Mouse (Mus musculus): ENCODE measurements at regions not wholly inside any gene's neighbourhood (a gene's known extent, or its start where the extent isn't known, plus 50 kb on each side); places are given as distances from the start of the nearest gene placed in this dataset.
"Not testable (repeated sequence)": the region's sequence is repeated elsewhere in the genome, so short reads cannot be mapped to it uniquely, and the experiment has no call there.

DNA sequence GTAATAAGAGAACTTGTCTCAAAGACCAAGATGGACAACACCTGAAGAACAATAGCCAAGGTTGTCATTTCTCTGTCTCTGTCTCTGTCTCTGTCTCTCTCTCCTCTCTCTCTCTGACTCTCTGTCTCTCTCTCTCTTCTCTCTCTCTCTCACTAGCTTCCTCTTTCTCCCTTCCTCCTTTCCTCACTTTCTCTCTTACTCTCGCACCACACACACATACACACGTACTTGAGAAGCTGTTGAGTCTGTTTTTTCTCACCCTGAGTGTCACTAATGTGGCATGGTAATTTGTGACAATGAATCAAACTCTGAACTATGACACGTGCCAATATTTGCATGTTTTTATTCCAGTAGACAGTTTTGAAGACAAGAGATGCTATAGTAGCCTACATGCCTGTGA lies 333.1 kb upstream of the B3galt2 start:
- Histone ChIP-seq H3K36me3 (ENCODE audit: control insufficient read depth, insufficient read depth, low read length) (no peaks in the 10 kb centered on the region), H3K27ac (no peak overlapping the region), H3K79me2 (replicated peaks; ENCODE audit: control insufficient read depth, insufficient read depth, low read length) (no peaks in the 10 kb centered on the region), H3K4me3 (no peak overlapping the region), H3K27me3 (ENCODE audit: control insufficient read depth, insufficient read depth, low read length) (no peaks in the 10 kb centered on the region), H3K4me1 (ENCODE audit: control insufficient read depth, insufficient read depth, low read length) (no peaks in the 10 kb centered on the region), H3K9ac (ENCODE audit: low read depth, low read length) (no peak overlapping the region)
- TF ChIP-seq POLR2A (IDR thresholded peaks at IDR 0.05; ENCODE audit: insufficient read depth, low read depth, low read length), result no peak
- no peak for TF ChIP-seq CTCF (IDR thresholded peaks at IDR 0.05)
- TF ChIP-seq EP300 (IDR thresholded peaks at IDR 0.05; ENCODE audit: insufficient read depth, low read depth, low read length), result no peak
- no peak for DNase-seq
- WGBS, result 62% methylated on average over 3 of the region's 3 CpGs
- intact Hi-C loops (cut with DNase I), result loop anchor here (10.0 kb wide), 1 partner anchor 367 kb away; no protein-coding TSS in a partner anchor

DNA sequence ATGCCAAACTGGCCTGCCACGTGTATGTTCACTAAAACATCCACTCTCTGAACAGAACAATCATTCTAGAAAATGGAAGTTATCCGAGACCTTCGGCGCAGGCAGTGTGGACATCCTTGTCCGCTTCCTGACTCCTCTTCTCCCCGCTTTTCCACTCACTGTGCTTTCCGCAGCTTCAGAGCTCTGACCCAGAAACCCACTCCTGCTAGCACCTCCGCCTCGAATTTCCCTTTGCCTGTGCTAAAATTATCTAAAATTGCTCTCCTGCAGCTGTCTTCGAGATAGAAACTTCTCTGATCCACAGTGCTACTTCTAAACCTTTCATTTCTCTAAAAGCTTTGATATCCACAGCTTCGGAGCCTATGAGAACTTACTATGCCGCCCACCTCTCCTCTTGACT lies 322.1 kb upstream of the B3galt2 start:
- H3K36me3 ChIP-seq (ENCODE audit: control insufficient read depth, insufficient read depth, low read length), result no peaks in the 10 kb centered on the region
- H3K4me1 ChIP-seq (ENCODE audit: control insufficient read depth, insufficient read depth, low read length), result no peaks in the 10 kb centered on the region
- H3K79me2 ChIP-seq (replicated peaks; ENCODE audit: control insufficient read depth, insufficient read depth, low read length), result no peaks in the 10 kb centered on the region
- H3K4me3 ChIP-seq, result no peak overlapping the region
- TF ChIP-seq EP300 (IDR thresholded peaks at IDR 0.05; ENCODE audit: insufficient read depth, low read depth, low read length) (no peak), POLR2A (IDR thresholded peaks at IDR 0.05; ENCODE audit: insufficient read depth, low read depth, low read length) (no peak), CTCF (IDR thresholded peaks at IDR 0.05) (no peak)
- H3K27ac ChIP-seq, result no peak overlapping the region
- intact Hi-C loops (cut with DNase I), result no loop called here
- no peaks in the 10 kb centered on the region for H3K27me3 ChIP-seq (ENCODE audit: control insufficient read depth, insufficient read depth, low read length)
- DNase-seq, result no peak
- H3K9ac ChIP-seq (ENCODE audit: low read depth, low read length), result no peak overlapping the region
- 84% methylated on average over 12 of the region's 12 CpGs for WGBS

- TF ChIP-seq POLR2A (IDR thresholded peaks at IDR 0.05; ENCODE audit: insufficient read depth, low read depth, low read length) (no peak), CTCF (IDR thresholded peaks at IDR 0.05) (no peak), EP300 (IDR thresholded peaks at IDR 0.05; ENCODE audit: insufficient read depth, low read depth, low read length) (no peak)
- H3K27me3 ChIP-seq (ENCODE audit: control insufficient read depth, insufficient read depth, low read length), result no peaks in the 10 kb centered on the region
- H3K4me1 ChIP-seq (ENCODE audit: control insufficient read depth, insufficient read depth, low read length), result no peaks in the 10 kb centered on the region
- 72% methylated on average over 7 of the region's 7 CpGs for WGBS
- no peak for DNase-seq
- H3K9ac ChIP-seq (ENCODE audit: low read depth, low read length), result no peak overlapping the region
- no peaks in the 10 kb centered on the region for H3K79me2 ChIP-seq (replicated peaks; ENCODE audit: control insufficient read depth, insufficient read depth, low read length)
- no peak overlapping the region for H3K4me3 ChIP-seq
- no peaks in the 10 kb centered on the region for H3K36me3 ChIP-seq (ENCODE audit: control insufficient read depth, insufficient read depth, low read length)
- H3K27ac ChIP-seq, result no peak overlapping the region
- intact Hi-C loops (cut with DNase I), result no loop called here
These were observed 320.9 kb upstream of the B3galt2 start for GRCm38 (mm10) chr1:143319568-143319967.

DNA sequence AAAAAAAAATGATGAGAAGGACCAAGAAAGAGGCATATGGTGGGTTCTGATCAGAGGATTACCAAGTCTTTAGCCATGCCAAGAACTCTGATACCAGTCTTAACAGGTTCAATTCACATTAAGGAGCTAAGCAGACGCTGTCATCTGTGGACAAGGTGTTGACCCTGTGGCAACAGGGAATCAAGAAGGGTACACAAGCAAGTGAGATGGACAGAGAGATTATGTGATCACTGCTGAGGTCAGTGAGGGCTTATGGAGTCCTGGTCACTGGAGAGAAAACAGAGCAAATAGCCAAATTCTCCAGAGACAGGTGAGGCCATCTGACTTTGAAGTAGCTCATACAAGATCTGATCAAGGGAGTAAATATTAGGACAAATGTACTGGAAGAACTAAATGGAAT lies 289.1 kb upstream of the B3galt2 start:
- no peak overlapping the region for H3K4me3 ChIP-seq
- H3K79me2 ChIP-seq (replicated peaks; ENCODE audit: control insufficient read depth, insufficient read depth, low read length), result no peaks in the 10 kb centered on the region
- 70% methylated on average over 1 of the region's 1 CpGs for WGBS
- no peaks in the 10 kb centered on the region for H3K4me1 ChIP-seq (ENCODE audit: control insufficient read depth, insufficient read depth, low read length)
- DNase-seq, result no peak
- intact Hi-C loops (cut with DNase I), result no loop called here
- TF ChIP-seq POLR2A (IDR thresholded peaks at IDR 0.05; ENCODE audit: insufficient read depth, low read depth, low read length), result no peak
- no peak for TF ChIP-seq EP300 (IDR thresholded peaks at IDR 0.05; ENCODE audit: insufficient read depth, low read depth, low read length)
- TF ChIP-seq CTCF (IDR thresholded peaks at IDR 0.05), result no peak
- no peaks in the 10 kb centered on the region for H3K27me3 ChIP-seq (ENCODE audit: control insufficient read depth, insufficient read depth, low read length)
- H3K9ac ChIP-seq (ENCODE audit: low read depth, low read length), result no peak overlapping the region
- no peaks in the 10 kb centered on the region for H3K36me3 ChIP-seq (ENCODE audit: control insufficient read depth, insufficient read depth, low read length)
- H3K27ac ChIP-seq, result no peak overlapping the region

GRCm38 (mm10) chr1:143360256-143360655 lies 280.2 kb upstream of the B3galt2 start:
- H3K36me3 ChIP-seq (ENCODE audit: control insufficient read depth, insufficient read depth, low read length); H3K9ac ChIP-seq (ENCODE audit: low read depth, low read length); H3K27ac ChIP-seq; H3K4me1 ChIP-seq (ENCODE audit: control insufficient read depth, insufficient read depth, low read length); H3K79me2 ChIP-seq (replicated peaks; ENCODE audit: control insufficient read depth, insufficient read depth, low read length); H3K27me3 ChIP-seq (ENCODE audit: control insufficient read depth, insufficient read depth, low read length); intact Hi-C loops (cut with DNase I); H3K4me3 ChIP-seq: not testable (repeated sequence)
- DNase-seq, result peak in 1 of 2 experiments; percentile 22

GRCm38 (mm10) chr1:143391851-143392250 lies 248.6 kb upstream of the B3galt2 start:
- intact Hi-C loops (cut with DNase I), result no loop called here
- Histone ChIP-seq H3K36me3 (ENCODE audit: control insufficient read depth, insufficient read depth, low read length) (no peaks in the 10 kb centered on the region), H3K27me3 (ENCODE audit: control insufficient read depth, insufficient read depth, low read length) (no peaks in the 10 kb centered on the region), H3K27ac (no peak overlapping the region), H3K4me1 (ENCODE audit: control insufficient read depth, insufficient read depth, low read length) (no peaks in the 10 kb centered on the region), H3K9ac (ENCODE audit: low read depth, low read length) (no peak overlapping the region), H3K4me3 (no peak overlapping the region), H3K79me2 (replicated peaks; ENCODE audit: control insufficient read depth, insufficient read depth, low read length) (no peaks in the 10 kb centered on the region)
- WGBS, result 56% methylated on average over 4 of the region's 4 CpGs
- TF ChIP-seq CTCF (IDR thresholded peaks at IDR 0.05) (no peak), POLR2A (IDR thresholded peaks at IDR 0.05; ENCODE audit: insufficient read depth, low read depth, low read length) (no peak), EP300 (IDR thresholded peaks at IDR 0.05; ENCODE audit: insufficient read depth, low read depth, low read length) (no peak)
- no peak for DNase-seq
